Mouse (Mus musculus) forebrain, embryonic 11.5 days (tissue): ENCODE results near the gene Dlgap1. TPM values are rescaled to one million over a fixed set of nuclear protein-coding genes. Genes with fewer than 3 reads are reported as not detected.

ENCODE experiments used
- ATAC-seq: fragments of 200-750 bp; cut with Nextera tagmentation; replicated peaks from 2 replicates; pipeline ENCODE4 v1.8.0; 2017; ENCODE audit warnings: moderate TSS enrichment; ENCODE audit not compliant: low FRiP score
- DNase-seq: peaks from one replicate; pipeline ENCODE4 v3.0.0-alpha.2; 2017; ENCODE audit warnings: low spot score
- H3K27ac ChIP-seq: fragments of 300-500 bp; sonication (generic); 2 replicates; pipeline ENCODE4 v1.5.1; 2014; ENCODE audit warnings: low read depth, low read length
- H3K27me3 ChIP-seq: fragments of 300-500 bp; sonication (generic); 2 replicates; pipeline ENCODE4 v1.6.1; 2014; ENCODE audit warnings: mild to moderate bottlenecking, low read length, mixed read lengths; ENCODE audit not compliant: control insufficient read depth, insufficient read depth
- H3K36me3 ChIP-seq: fragments of 300-500 bp; sonication (generic); 2 replicates; pipeline ENCODE4 v1.6.1; 2014; ENCODE audit warnings: mild to moderate bottlenecking, low read length, moderate library complexity, mixed read lengths; ENCODE audit not compliant: control insufficient read depth, insufficient read depth
- H3K4me1 ChIP-seq: fragments of 300-500 bp; sonication (generic); replicated peaks from 2 replicates; pipeline ENCODE4 v1.6.1; 2014; ENCODE audit warnings: low read length, mixed read lengths; ENCODE audit not compliant: control insufficient read depth, insufficient read depth
- H3K4me2 ChIP-seq: fragments of 300-500 bp; sonication (generic); 2 replicates; pipeline ENCODE4 v1.6.1; 2014; ENCODE audit warnings: low read depth, mild to moderate bottlenecking, low read length, moderate library complexity, mixed read lengths; ENCODE audit not compliant: severe bottlenecking
- H3K4me3 ChIP-seq: fragments of 300-500 bp; sonication (generic); 2 replicates; pipeline ENCODE4 v1.5.1; 2014; ENCODE audit warnings: low read depth, low read length
- H3K9ac ChIP-seq: fragments of 300-500 bp; sonication (generic); 2 replicates; pipeline ENCODE4 v1.6.1; 2014; ENCODE audit warnings: low read length
- H3K9me3 ChIP-seq: fragments of 300-500 bp; sonication (generic); 2 replicates; pipeline ENCODE4 v1.6.1; 2016; ENCODE audit warnings: low read length, mixed read lengths; ENCODE audit not compliant: control insufficient read depth
- WGBS: fragments of 180-500 bp; shearing (Covaris S2); extraction: QIAGEN DNeasy Blood & Tissue Kit; methylation state at CpG from one replicate; pipeline ENCODE4 v1.1.7; 2014; 5-methylcytosine and 5-hydroxymethylcytosine counted together
- polyA plus RNA-seq: library from polyadenylated mRNA; unstranded; fragments of >200 nt; fragmentation: Nextera tagmentation; extraction: Ambion mirVana; gene quantifications from 2 replicates; pipeline ENCODE4 v1.2.1, GENCODE M21; 2014

Dlgap1 gene
- polyA plus RNA-seq, 1 experiment from 2014 or later: 3.0 TPM

- Histone ChIP-seq H3K4me3 (no peak overlapping the region), H3K4me2 (no peak overlapping the region), H3K27me3 (no peaks in the 10 kb centered on the region), H3K9me3 (no peaks in the 10 kb centered on the region), H3K9ac (no peak overlapping the region), H3K27ac (no peak overlapping the region), H3K36me3 (no peaks in the 10 kb centered on the region), H3K4me1 (no peaks in the 10 kb centered on the region)
- ATAC-seq (no peak), DNase-seq (no peak)
- 89% methylated on average over 1 of the region's 1 CpGs for WGBS
Observed at GRCm38 (mm10) chr17:70594277-70594676, 625.4 kb downstream of the Dlgap1 start.

DNA sequence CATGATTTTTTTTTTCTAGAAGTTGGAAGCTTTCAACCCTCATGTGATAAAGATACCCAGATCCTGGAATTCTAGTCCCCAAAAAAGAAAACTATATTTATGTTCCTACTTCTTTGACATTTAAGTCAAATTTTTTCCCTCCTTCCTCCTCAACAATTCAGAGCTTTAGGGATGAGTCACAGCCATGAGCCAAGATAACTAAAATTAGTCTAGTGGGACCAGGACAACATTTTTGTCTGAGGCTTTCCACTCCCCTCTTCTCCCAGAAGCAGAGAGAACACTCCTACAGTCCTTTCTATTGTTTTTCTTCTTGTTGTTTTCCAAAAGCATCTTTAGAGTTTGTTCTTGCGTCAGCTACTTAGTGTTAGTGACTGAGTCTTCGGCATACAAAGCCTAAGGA is 627.5 kb downstream of the Dlgap1 start:
- Histone ChIP-seq H3K27ac (no peak overlapping the region), H3K27me3 (no peaks in the 10 kb centered on the region), H3K36me3 (no peaks in the 10 kb centered on the region), H3K4me1 (no peaks in the 10 kb centered on the region), H3K9ac (no peak overlapping the region), H3K9me3 (no peaks in the 10 kb centered on the region), H3K4me3 (no peak overlapping the region), H3K4me2 (no peak overlapping the region)
- 87% methylated on average over 2 of the region's 2 CpGs for WGBS
- no peak for DNase-seq
- no peak for ATAC-seq

GRCm38 (mm10) chr17:70600462-70600861 is 631.6 kb downstream of the Dlgap1 start:
- Histone ChIP-seq H3K9ac (no peak overlapping the region), H3K4me2 (no peak overlapping the region), H3K36me3 (no peaks in the 10 kb centered on the region), H3K4me3 (no peak overlapping the region), H3K4me1 (no peaks in the 10 kb centered on the region), H3K27ac (no peak overlapping the region), H3K9me3 (no peaks in the 10 kb centered on the region), H3K27me3 (no peaks in the 10 kb centered on the region)
- DNase-seq (no peak), ATAC-seq (no peak)
- WGBS: 86% methylated on average over 6 of the region's 6 CpGs

DNA sequence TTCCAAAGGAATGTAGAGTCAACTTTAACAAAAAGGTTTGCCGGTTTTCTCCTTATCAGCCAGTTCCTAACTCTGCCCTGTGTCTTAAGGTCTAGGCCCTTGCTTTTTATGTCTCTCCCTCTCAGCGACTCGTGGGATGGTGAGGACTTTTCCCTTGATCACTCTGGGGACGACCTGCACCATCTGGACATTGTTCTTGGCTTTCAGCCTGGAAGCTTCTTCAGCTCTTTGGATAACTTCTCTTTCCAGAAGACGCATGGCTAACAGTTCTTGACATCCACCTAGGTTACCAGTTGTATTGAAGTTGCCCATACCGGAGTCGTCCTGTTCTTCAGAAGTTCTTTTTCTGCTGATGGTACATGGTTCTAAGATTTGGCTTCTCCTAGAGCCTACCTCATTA is 633.2 kb downstream of the Dlgap1 start:
- no peak for ATAC-seq
- DNase-seq: no peak
- no peaks in the 10 kb centered on the region for H3K36me3 ChIP-seq
- no peak overlapping the region for H3K4me3 ChIP-seq
- no peak overlapping the region for H3K4me2 ChIP-seq
- no peaks in the 10 kb centered on the region for H3K27me3 ChIP-seq
- H3K27ac ChIP-seq: no peak overlapping the region
- H3K9ac ChIP-seq: no peak overlapping the region
- no peaks in the 10 kb centered on the region for H3K9me3 ChIP-seq
- WGBS: 93% methylated on average over 7 of the region's 7 CpGs
- H3K4me1 ChIP-seq: no peaks in the 10 kb centered on the region

- ATAC-seq (no peak), DNase-seq (no peak)
- H3K27me3 ChIP-seq: no peaks in the 10 kb centered on the region
- WGBS: 86% methylated on average over 5 of the region's 5 CpGs
- no peaks in the 10 kb centered on the region for H3K4me1 ChIP-seq
- no peak overlapping the region for H3K27ac ChIP-seq
- no peaks in the 10 kb centered on the region for H3K36me3 ChIP-seq
- H3K4me2 ChIP-seq: no peak overlapping the region
- no peak overlapping the region for H3K4me3 ChIP-seq
- no peaks in the 10 kb centered on the region for H3K9me3 ChIP-seq
- no peak overlapping the region for H3K9ac ChIP-seq
Observed at GRCm38 (mm10) chr17:70605659-70606058, 636.8 kb downstream of the Dlgap1 start.

- H3K27ac ChIP-seq: no peak overlapping the region
- DNase-seq (no peak), ATAC-seq (no peak)
- H3K4me2 ChIP-seq: no peak overlapping the region
- 82% methylated on average over 6 of the region's 6 CpGs for WGBS
- no peaks in the 10 kb centered on the region for H3K27me3 ChIP-seq
- H3K4me1 ChIP-seq: no peaks in the 10 kb centered on the region
- H3K9me3 ChIP-seq: no peaks in the 10 kb centered on the region
- H3K36me3 ChIP-seq: no peaks in the 10 kb centered on the region
- no peak overlapping the region for H3K9ac ChIP-seq
- no peak overlapping the region for H3K4me3 ChIP-seq
Observed at GRCm38 (mm10) chr17:70612171-70612570, 643.3 kb downstream of the Dlgap1 start.

GRCm38 (mm10) chr17:70613897-70614296 is 645.0 kb downstream of the Dlgap1 start:
- ATAC-seq: no peak
- no peaks in the 10 kb centered on the region for H3K36me3 ChIP-seq
- H3K4me2 ChIP-seq: no peak overlapping the region
- no peaks in the 10 kb centered on the region for H3K27me3 ChIP-seq
- no peak for DNase-seq
- no peaks in the 10 kb centered on the region for H3K4me1 ChIP-seq
- H3K9me3 ChIP-seq: no peaks in the 10 kb centered on the region
- H3K4me3 ChIP-seq: no peak overlapping the region
- H3K9ac ChIP-seq: no peak overlapping the region
- H3K27ac ChIP-seq: no peak overlapping the region
- 90% methylated on average over 7 of the region's 7 CpGs for WGBS

- Histone ChIP-seq H3K4me3 (no peak overlapping the region), H3K27ac (no peak overlapping the region), H3K36me3 (no peaks in the 10 kb centered on the region), H3K9me3 (no peaks in the 10 kb centered on the region), H3K4me2 (no peak overlapping the region), H3K27me3 (no peaks in the 10 kb centered on the region), H3K4me1 (no peaks in the 10 kb centered on the region), H3K9ac (no peak overlapping the region)
- no peak for ATAC-seq
- 87% methylated on average over 5 of the region's 5 CpGs for WGBS
- DNase-seq: no peak
Observed at GRCm38 (mm10) chr17:70614407-70615060, 645.7 kb downstream of the Dlgap1 start.

DNA sequence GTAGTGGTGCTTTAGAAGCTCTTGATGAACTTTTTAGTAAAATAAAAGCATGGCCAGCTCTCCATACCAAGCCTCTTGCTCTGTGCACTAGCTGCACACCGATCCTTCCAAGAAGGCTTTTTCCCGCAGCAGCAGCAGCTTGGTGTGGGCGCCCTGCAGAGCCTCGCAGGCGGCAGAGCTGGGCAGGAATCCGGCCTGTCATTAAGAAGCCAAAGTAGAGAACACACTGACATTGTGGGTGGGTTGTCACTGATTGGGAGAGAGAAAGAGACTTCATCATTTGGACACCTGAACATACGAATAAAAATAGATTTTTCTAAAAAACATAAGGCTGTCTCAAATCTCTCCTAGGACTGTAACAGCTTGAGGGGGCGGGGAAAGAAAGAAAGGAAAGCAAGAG is 653.6 kb downstream of the Dlgap1 start:
- Histone ChIP-seq H3K27ac (no peak overlapping the region), H3K27me3 (no peaks in the 10 kb centered on the region), H3K4me2 (no peak overlapping the region), H3K9ac (no peak overlapping the region), H3K4me3 (no peak overlapping the region), H3K36me3 (no peaks in the 10 kb centered on the region), H3K4me1 (no peaks in the 10 kb centered on the region), H3K9me3 (no peaks in the 10 kb centered on the region)
- no peak for ATAC-seq
- 75% methylated on average over 8 of the region's 8 CpGs for WGBS
- no peak for DNase-seq
